7 mouse cellular contexts compared by ENCODE assay signal in genomic region chr5:96792936-96793718, GRCm38 (mm10). TPM values are rescaled to one million over a fixed set of nuclear protein-coding genes. Genes with fewer than 3 reads are reported as not detected.
DNase-seq lines count a peak whose midpoint lies in the region; ATAC-seq and TF ChIP-seq lines count a peak whose summit lies in the region.

Gene Anxa3 (plus strand): TSS chr5:96793339.

- DNase-seq in NIH3T3 (ENCODE audit: low read depth), result peak; percentile 75
- DNase-seq in gastrocnemius, postnatal 10 days, result peak; percentile 27
- peak; percentile 16 for DNase-seq in left cerebral cortex, postnatal 4 days
- DNase-seq in mesoderm, embryonic 11.5 days (ENCODE audit: low read depth, low spot score), result peak; percentile 48
- DNase-seq in urinary bladder, postnatal 14 days (ENCODE audit: low spot score), result peak; percentile 69

- H3K4me2 ChIP-seq in hindbrain, embryonic 16.5 days (ENCODE audit: low read length), result peak within 1 kb of the TSS; percentile 63

- H3K27ac ChIP-seq in bone marrow, adult 2 months (ENCODE audit: control insufficient read depth, insufficient read depth, low read depth, low read length, poor library complexity), result peak within 1 kb of the TSS; percentile 90
- H3K27ac ChIP-seq in hindbrain, embryonic 16.5 days (ENCODE audit: low read depth, low read length), result no peak within 1 kb of the TSS

- no peak for TF ChIP-seq CTCF in bone marrow, adult 2 months (IDR thresholded peaks at IDR 0.05; ENCODE audit: control insufficient read depth, insufficient read depth, low read length)

- peak; percentile 67 for ATAC-seq in hindbrain, embryonic 16.5 days

- H3K9ac ChIP-seq in hindbrain, embryonic 16.5 days (ENCODE audit: low read depth, low read length), result peak within 1 kb of the TSS; percentile 46

- H3K9me3 ChIP-seq in hindbrain, embryonic 16.5 days (ENCODE audit: control insufficient read depth, low read length), result no peaks in the 10 kb centered on the region

- no peaks in the 10 kb centered on the region for H3K27me3 ChIP-seq in hindbrain, embryonic 16.5 days (replicated peaks; ENCODE audit: control insufficient read depth, insufficient read depth, low read length)

- peak; percentile 45; the same call in 1 of the 2 replicates for TF ChIP-seq POLR2A in bone marrow, adult 2 months (IDR thresholded peaks at IDR 0.05; ENCODE audit: borderline replicate concordance, control insufficient read depth, low read depth, low read length)

- WGBS in bone marrow, adult 2 months, result 6% methylated on average over 25 of the region's 26 CpGs
- WGBS in hindbrain, embryonic 16.5 days, result 10% methylated on average over 24 of the region's 26 CpGs

- peak within 1 kb of the TSS; percentile 77 for H3K4me3 ChIP-seq in bone marrow, adult 2 months (replicated peaks; ENCODE audit: control insufficient read depth, low read depth, low read length)
- peak within 1 kb of the TSS; percentile 38 for H3K4me3 ChIP-seq in hindbrain, embryonic 16.5 days (ENCODE audit: low read length)

- no peaks in the 10 kb centered on the region for H3K4me1 ChIP-seq in bone marrow, adult 2 months (ENCODE audit: control insufficient read depth, insufficient read depth, low read length)
- H3K4me1 ChIP-seq in hindbrain, embryonic 16.5 days (ENCODE audit: control insufficient read depth, insufficient read depth, low read depth, low read length), result no peaks in the 10 kb centered on the region

- H3K36me3 ChIP-seq in hindbrain, embryonic 16.5 days (ENCODE audit: control insufficient read depth, insufficient read depth, low read length), result no peaks in the 10 kb centered on the region

- intact Hi-C loops in left cerebral cortex, postnatal 4 days (cut with DNase I), result no loop called here

RNA-seq across cellular contexts. Expression of gene Anxa3, which starts in this region (rescaled TPM):
- polyA plus RNA-seq in bone marrow, adult 2 months (2011; ENCODE audit: insufficient read depth, insufficient read length, low replicate concordance, missing spikeins), result 23.5 and 48.0 TPM in 2 replicates
- total RNA-seq in gastrocnemius, postnatal 10 days (2021), result 10 to 100 TPM; 20.0 to 30.6 TPM
- polyA plus RNA-seq in hindbrain, embryonic 16.5 days (2015; fragmentation: Nextera tagmentation; extraction: Ambion mirVana), result 30.2 and 30.4 TPM in 2 replicates
- total RNA-seq in left cerebral cortex, postnatal 4 days (2021), result 10 to 100 TPM; 17.5 to 22.0 TPM

Comparison
In these comparisons a context has a peak if more than half of its experiments do, and no peak if none do; other contexts are left out.
1. DNase-seq: peak in every context shown above with its lines; median percentile 75 in NIH3T3; 69 in urinary bladder, postnatal 14 days; 48 in mesoderm, embryonic 11.5 days; 27 in gastrocnemius, postnatal 10 days; 16 in left cerebral cortex, postnatal 4 days.